Mouse (Mus musculus): ENCODE data around the gene Lrmda. TPM values are rescaled to one million over a fixed set of nuclear protein-coding genes. Genes with fewer than 3 reads are reported as not detected.

Gene Lrmda
- polyA plus RNA-seq, 1 experiment from 2014 or later, result 1.8 TPM

GRCm38 (mm10) chr14:22494866-22495265, 475.4 kb downstream of the Lrmda start:
- no peaks in the 10 kb centered on the region for H3K4me1 ChIP-seq (replicated peaks; ENCODE audit: control insufficient read depth, insufficient read depth, low read length)
- H3K27ac ChIP-seq (ENCODE audit: low read depth, low read length), result no peak overlapping the region
- no peaks in the 10 kb centered on the region for H3K36me3 ChIP-seq (ENCODE audit: control insufficient read depth, insufficient read depth)
- no peak overlapping the region for H3K4me3 ChIP-seq (ENCODE audit: low read depth, low read length)
- no peak overlapping the region for H3K9ac ChIP-seq (ENCODE audit: low read depth, low read length)
- H3K4me2 ChIP-seq (replicated peaks; ENCODE audit: low read depth), result no peak overlapping the region
- no peak for ATAC-seq
- 66% methylated on average over 10 of the region's 10 CpGs for WGBS
- no peaks in the 10 kb centered on the region for H3K27me3 ChIP-seq (replicated peaks; ENCODE audit: control insufficient read depth, insufficient read depth, low read length)
- no peaks in the 10 kb centered on the region for H3K9me3 ChIP-seq (ENCODE audit: control insufficient read depth)
- TF ChIP-seq CTCF (IDR thresholded peaks at IDR 0.05; ENCODE audit: low read depth), result no peak

GRCm38 (mm10) chr14:22495286-22495685, 475.8 kb downstream of the Lrmda start:
- no peaks in the 10 kb centered on the region for H3K4me1 ChIP-seq (replicated peaks; ENCODE audit: control insufficient read depth, insufficient read depth, low read length)
- H3K9ac ChIP-seq (ENCODE audit: low read depth, low read length), result no peak overlapping the region
- H3K36me3 ChIP-seq (ENCODE audit: control insufficient read depth, insufficient read depth), result no peaks in the 10 kb centered on the region
- no peak overlapping the region for H3K4me3 ChIP-seq (ENCODE audit: low read depth, low read length)
- 66% methylated on average over 8 of the region's 8 CpGs for WGBS
- H3K9me3 ChIP-seq (ENCODE audit: control insufficient read depth), result no peaks in the 10 kb centered on the region
- ATAC-seq, result no peak
- H3K4me2 ChIP-seq (replicated peaks; ENCODE audit: low read depth), result no peak overlapping the region
- H3K27ac ChIP-seq (ENCODE audit: low read depth, low read length), result no peak overlapping the region
- TF ChIP-seq CTCF (IDR thresholded peaks at IDR 0.05; ENCODE audit: low read depth), result no peak
- no peaks in the 10 kb centered on the region for H3K27me3 ChIP-seq (replicated peaks; ENCODE audit: control insufficient read depth, insufficient read depth, low read length)

GRCm38 (mm10) chr14:22497636-22498131, 478.2 kb downstream of the Lrmda start:
- H3K27ac ChIP-seq (ENCODE audit: low read depth, low read length), result no peak overlapping the region
- H3K4me2 ChIP-seq (replicated peaks; ENCODE audit: low read depth), result no peak overlapping the region
- no peak for ATAC-seq
- no peak for TF ChIP-seq CTCF (IDR thresholded peaks at IDR 0.05; ENCODE audit: low read depth)
- H3K36me3 ChIP-seq (ENCODE audit: control insufficient read depth, insufficient read depth), result no peaks in the 10 kb centered on the region
- WGBS, result 68% methylated on average over 4 of the region's 4 CpGs
- H3K27me3 ChIP-seq (replicated peaks; ENCODE audit: control insufficient read depth, insufficient read depth, low read length), result no peaks in the 10 kb centered on the region
- no peaks in the 10 kb centered on the region for H3K9me3 ChIP-seq (ENCODE audit: control insufficient read depth)
- H3K4me3 ChIP-seq (ENCODE audit: low read depth, low read length), result no peak overlapping the region
- no peaks in the 10 kb centered on the region for H3K4me1 ChIP-seq (replicated peaks; ENCODE audit: control insufficient read depth, insufficient read depth, low read length)
- no peak overlapping the region for H3K9ac ChIP-seq (ENCODE audit: low read depth, low read length)

- WGBS, result 69% methylated on average over 6 of the region's 6 CpGs
- Histone ChIP-seq H3K4me2 (replicated peaks; ENCODE audit: low read depth) (no peak overlapping the region), H3K27ac (ENCODE audit: low read depth, low read length) (no peak overlapping the region), H3K9ac (ENCODE audit: low read depth, low read length) (no peak overlapping the region), H3K27me3 (replicated peaks; ENCODE audit: control insufficient read depth, insufficient read depth, low read length) (no peaks in the 10 kb centered on the region), H3K9me3 (ENCODE audit: control insufficient read depth) (no peaks in the 10 kb centered on the region), H3K4me1 (replicated peaks; ENCODE audit: control insufficient read depth, insufficient read depth, low read length) (no peaks in the 10 kb centered on the region), H3K36me3 (ENCODE audit: control insufficient read depth, insufficient read depth) (no peaks in the 10 kb centered on the region), H3K4me3 (ENCODE audit: low read depth, low read length) (no peak overlapping the region)
- ATAC-seq, result no peak
- no peak for TF ChIP-seq CTCF (IDR thresholded peaks at IDR 0.05; ENCODE audit: low read depth)
Measured at GRCm38 (mm10) chr14:22509747-22510530, 490.4 kb downstream of the Lrmda start.

GRCm38 (mm10) chr14:22510531-22510785, 490.9 kb downstream of the Lrmda start:
- no peaks in the 10 kb centered on the region for H3K4me1 ChIP-seq (replicated peaks; ENCODE audit: control insufficient read depth, insufficient read depth, low read length)
- no peaks in the 10 kb centered on the region for H3K27me3 ChIP-seq (replicated peaks; ENCODE audit: control insufficient read depth, insufficient read depth, low read length)
- no peak overlapping the region for H3K4me3 ChIP-seq (ENCODE audit: low read depth, low read length)
- ATAC-seq, result no peak
- H3K9ac ChIP-seq (ENCODE audit: low read depth, low read length), result no peak overlapping the region
- no peak overlapping the region for H3K4me2 ChIP-seq (replicated peaks; ENCODE audit: low read depth)
- TF ChIP-seq CTCF (IDR thresholded peaks at IDR 0.05; ENCODE audit: low read depth), result no peak
- H3K36me3 ChIP-seq (ENCODE audit: control insufficient read depth, insufficient read depth), result no peaks in the 10 kb centered on the region
- H3K9me3 ChIP-seq (ENCODE audit: control insufficient read depth), result no peaks in the 10 kb centered on the region
- no peak overlapping the region for H3K27ac ChIP-seq (ENCODE audit: low read depth, low read length)

- no peak overlapping the region for H3K4me3 ChIP-seq (ENCODE audit: low read depth, low read length)
- H3K4me1 ChIP-seq (replicated peaks; ENCODE audit: control insufficient read depth, insufficient read depth, low read length), result no peaks in the 10 kb centered on the region
- no peak overlapping the region for H3K9ac ChIP-seq (ENCODE audit: low read depth, low read length)
- 64% methylated on average over 5 of the region's 5 CpGs for WGBS
- TF ChIP-seq CTCF (IDR thresholded peaks at IDR 0.05; ENCODE audit: low read depth), result no peak
- no peaks in the 10 kb centered on the region for H3K9me3 ChIP-seq (ENCODE audit: control insufficient read depth)
- H3K4me2 ChIP-seq (replicated peaks; ENCODE audit: low read depth), result no peak overlapping the region
- no peaks in the 10 kb centered on the region for H3K27me3 ChIP-seq (replicated peaks; ENCODE audit: control insufficient read depth, insufficient read depth, low read length)
- no peak for ATAC-seq
- no peaks in the 10 kb centered on the region for H3K36me3 ChIP-seq (ENCODE audit: control insufficient read depth, insufficient read depth)
- H3K27ac ChIP-seq (ENCODE audit: low read depth, low read length), result no peak overlapping the region
Measured at GRCm38 (mm10) chr14:22514362-22515084, 495.0 kb downstream of the Lrmda start.

Measured in intestine, postnatal 0 days (tissue).